Mouse (Mus musculus) lung, embryonic 15.5 days (tissue): ENCODE results near the gene Esrrg. TPM values are rescaled to one million over a fixed set of nuclear protein-coding genes. Genes with fewer than 3 reads are reported as not detected.

ENCODE experiments used
- ATAC-seq: fragments of 200-750 bp; cut with Nextera tagmentation; 2 replicates; pipeline ENCODE4 v1.8.0; 2017; ENCODE audit warnings: moderate number of reproducible peaks, borderline replicate concordance; ENCODE audit not compliant: low FRiP score, low TSS enrichment; ENCODE audit errors: extremely low read depth
- H3K27ac ChIP-seq: fragments of 300-500 bp; sonication (generic); 2 replicates; pipeline ENCODE4 v1.5.1; 2015; ENCODE audit warnings: moderate library complexity, mild to moderate bottlenecking, inconsistent platforms
- H3K27me3 ChIP-seq: fragments of 300-500 bp; sonication (generic); 2 replicates; pipeline ENCODE4 v1.6.1; 2015; ENCODE audit warnings: inconsistent platforms
- H3K36me3 ChIP-seq: fragments of 300-500 bp; sonication (generic); 2 replicates; pipeline ENCODE4 v1.6.1; 2015; ENCODE audit warnings: inconsistent platforms
- H3K4me1 ChIP-seq: fragments of 300-500 bp; sonication (generic); 2 replicates; pipeline ENCODE4 v1.6.1; 2015; ENCODE audit warnings: inconsistent platforms
- H3K4me2 ChIP-seq: fragments of 300-500 bp; sonication (generic); 2 replicates; pipeline ENCODE4 v1.6.1; 2015; ENCODE audit warnings: inconsistent platforms, mild to moderate bottlenecking, moderate library complexity
- H3K4me3 ChIP-seq: fragments of 300-500 bp; sonication (generic); 2 replicates; pipeline ENCODE4 v1.5.1; 2015; ENCODE audit warnings: mild to moderate bottlenecking, inconsistent platforms
- H3K9ac ChIP-seq: fragments of 300-500 bp; sonication (generic); 2 replicates; pipeline ENCODE4 v1.6.1; 2015; ENCODE audit warnings: inconsistent platforms
- H3K9me3 ChIP-seq: fragments of 300-500 bp; sonication (generic); 2 replicates; pipeline ENCODE4 v1.6.1; 2016; ENCODE audit warnings: inconsistent platforms
- WGBS: fragments of 180-500 bp; shearing (Covaris S2); methylation state at CpG from one replicate; pipeline ENCODE4 v1.1.7; 2015; 5-methylcytosine and 5-hydroxymethylcytosine counted together
- polyA plus RNA-seq: library from polyadenylated mRNA; unstranded; fragments of >200 nt; fragmentation: Nextera tagmentation; extraction: Ambion mirVana; gene quantifications from 2 replicates; pipeline ENCODE4 v1.2.1, GENCODE M21; 2015

Gene Esrrg
- polyA plus RNA-seq, 1 experiment from 2014 or later: 2.1 TPM

DNA sequence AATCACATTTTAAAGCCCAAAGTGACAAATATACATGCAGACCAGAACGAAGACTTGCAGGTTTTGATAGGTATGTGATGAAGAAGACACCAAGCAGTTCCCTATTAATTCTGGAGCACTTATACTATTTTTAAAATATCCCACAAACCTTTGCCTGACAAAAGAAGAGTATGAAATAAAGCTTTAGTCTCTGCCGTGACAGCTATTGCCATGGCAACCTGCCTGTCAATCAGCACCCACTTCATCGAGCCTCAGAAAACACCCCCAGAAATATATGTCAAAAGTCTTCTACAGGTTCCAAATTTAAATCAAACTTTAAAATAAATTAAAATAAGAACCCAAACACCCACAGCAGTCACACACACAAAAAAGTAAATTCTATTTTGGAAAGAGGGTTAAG lies 112.4 kb downstream of the Esrrg start:
- Histone ChIP-seq H3K9ac (no peak overlapping the region), H3K27ac (no peak overlapping the region), H3K9me3 (no peaks in the 10 kb centered on the region), H3K27me3 (no peaks in the 10 kb centered on the region), H3K36me3 (no peaks in the 10 kb centered on the region), H3K4me3 (no peak overlapping the region), H3K4me1 (no peaks in the 10 kb centered on the region), H3K4me2 (no peak overlapping the region)
- WGBS: 61% methylated on average over 3 of the region's 3 CpGs
- no peak for ATAC-seq

DNA sequence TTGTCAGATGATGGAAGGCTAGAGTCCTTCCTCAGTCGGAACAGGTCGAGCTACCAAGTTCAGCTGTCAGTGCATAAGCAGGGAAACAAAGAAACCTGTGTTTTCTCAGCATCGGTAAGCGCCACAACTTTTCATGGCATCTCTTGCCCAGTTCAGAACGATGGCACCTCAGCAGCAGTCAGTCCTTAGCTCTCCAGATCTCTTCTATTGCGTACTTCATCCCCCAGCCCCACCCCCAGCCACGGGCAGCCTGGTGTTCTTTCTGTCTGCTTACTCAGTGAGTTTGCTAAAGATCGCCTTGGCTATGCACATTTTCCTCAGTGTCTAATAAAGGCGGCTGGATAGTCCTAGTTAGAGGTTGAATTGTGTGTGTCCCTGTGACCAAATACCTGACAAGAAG lies 113.4 kb downstream of the Esrrg start:
- H3K27ac ChIP-seq: no peak overlapping the region
- H3K4me2 ChIP-seq: no peak overlapping the region
- H3K4me1 ChIP-seq: no peaks in the 10 kb centered on the region
- 49% methylated on average over 9 of the region's 9 CpGs for WGBS
- ATAC-seq: no peak
- no peaks in the 10 kb centered on the region for H3K9me3 ChIP-seq
- H3K9ac ChIP-seq: no peak overlapping the region
- H3K27me3 ChIP-seq: no peaks in the 10 kb centered on the region
- H3K36me3 ChIP-seq: no peaks in the 10 kb centered on the region
- no peak overlapping the region for H3K4me3 ChIP-seq

GRCm38 (mm10) chr1:187724651-187725050 lies 116.1 kb downstream of the Esrrg start:
- no peaks in the 10 kb centered on the region for H3K36me3 ChIP-seq
- no peak for ATAC-seq
- H3K27me3 ChIP-seq: no peaks in the 10 kb centered on the region
- no peak overlapping the region for H3K4me2 ChIP-seq
- H3K9ac ChIP-seq: no peak overlapping the region
- no peaks in the 10 kb centered on the region for H3K9me3 ChIP-seq
- H3K4me1 ChIP-seq: no peaks in the 10 kb centered on the region
- 32% methylated on average over 1 of the region's 1 CpGs for WGBS
- H3K4me3 ChIP-seq: no peak overlapping the region
- H3K27ac ChIP-seq: no peak overlapping the region

DNA sequence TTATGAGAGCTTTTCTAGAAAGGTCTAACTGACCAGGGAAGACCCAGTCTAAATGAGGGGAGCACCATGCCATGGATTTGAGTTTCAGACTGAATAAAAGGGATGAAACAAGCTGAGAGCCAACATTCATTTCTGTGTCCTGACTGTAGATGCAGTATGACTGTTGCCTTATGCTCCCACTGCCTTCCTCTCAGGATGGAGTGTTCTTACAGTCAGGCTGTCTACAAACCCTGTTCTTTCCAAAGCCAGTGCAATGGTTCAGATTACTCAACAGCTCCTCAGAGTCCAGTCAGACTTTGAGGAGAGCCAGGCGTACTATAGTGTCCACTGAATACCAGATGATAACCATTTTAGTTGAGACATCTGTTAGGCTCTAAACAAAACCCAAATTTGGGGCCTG lies 116.8 kb downstream of the Esrrg start:
- no peak for ATAC-seq

GRCm38 (mm10) chr1:187731171-187731570 lies 122.6 kb downstream of the Esrrg start:
- no peak overlapping the region for H3K4me2 ChIP-seq
- H3K9me3 ChIP-seq: no peaks in the 10 kb centered on the region
- no peaks in the 10 kb centered on the region for H3K36me3 ChIP-seq
- H3K4me1 ChIP-seq: no peaks in the 10 kb centered on the region
- H3K9ac ChIP-seq: no peak overlapping the region
- 79% methylated on average over 4 of the region's 4 CpGs for WGBS
- no peak overlapping the region for H3K27ac ChIP-seq
- H3K4me3 ChIP-seq: no peak overlapping the region
- no peaks in the 10 kb centered on the region for H3K27me3 ChIP-seq
- ATAC-seq: no peak

More for the DNA sequence above, 116.8 kb downstream of the Esrrg start:
- H3K9ac ChIP-seq: no peak overlapping the region
- H3K27me3 ChIP-seq: no peaks in the 10 kb centered on the region
- 72% methylated on average over 1 of the region's 1 CpGs for WGBS
- no peaks in the 10 kb centered on the region for H3K36me3 ChIP-seq
- no peak overlapping the region for H3K4me3 ChIP-seq
- H3K4me1 ChIP-seq: no peaks in the 10 kb centered on the region
- no peaks in the 10 kb centered on the region for H3K9me3 ChIP-seq
- H3K4me2 ChIP-seq: no peak overlapping the region
- H3K27ac ChIP-seq: no peak overlapping the region

DNA sequence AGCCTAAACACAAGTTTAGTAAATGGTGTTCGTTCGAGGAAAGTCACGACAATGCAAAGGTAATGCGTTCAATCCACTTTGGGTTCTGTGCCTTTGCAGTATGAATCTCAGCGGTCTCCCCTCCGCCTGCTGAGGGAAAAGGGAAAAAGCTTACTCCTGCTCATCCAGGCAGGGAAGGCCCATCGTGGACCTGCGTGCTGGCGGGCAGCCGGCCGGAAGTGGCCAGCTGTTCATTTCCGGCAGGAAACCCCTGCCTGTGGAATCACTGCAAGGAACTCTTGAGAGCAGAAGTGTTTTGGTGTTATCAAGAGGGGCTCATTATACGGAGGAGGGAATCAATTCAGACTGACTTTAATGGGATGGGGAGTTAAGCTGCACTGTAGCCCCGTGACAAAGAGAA lies 127.9 kb downstream of the Esrrg start:
- no peak overlapping the region for H3K4me2 ChIP-seq
- H3K27ac ChIP-seq: no peak overlapping the region
- no peaks in the 10 kb centered on the region for H3K9me3 ChIP-seq
- no peak overlapping the region for H3K9ac ChIP-seq
- H3K4me1 ChIP-seq: no peaks in the 10 kb centered on the region
- H3K4me3 ChIP-seq: no peak overlapping the region
- 49% methylated on average over 14 of the region's 14 CpGs for WGBS
- ATAC-seq: no peak
- no peaks in the 10 kb centered on the region for H3K27me3 ChIP-seq
- H3K36me3 ChIP-seq: no peaks in the 10 kb centered on the region

GRCm38 (mm10) chr1:187737296-187737695 lies 128.7 kb downstream of the Esrrg start:
- Histone ChIP-seq H3K27ac (no peak overlapping the region), H3K4me1 (no peaks in the 10 kb centered on the region), H3K27me3 (no peaks in the 10 kb centered on the region), H3K9me3 (no peaks in the 10 kb centered on the region), H3K4me2 (no peak overlapping the region), H3K36me3 (no peaks in the 10 kb centered on the region), H3K9ac (no peak overlapping the region), H3K4me3 (no peak overlapping the region)
- ATAC-seq: no peak
- 81% methylated on average over 7 of the region's 7 CpGs for WGBS

DNA sequence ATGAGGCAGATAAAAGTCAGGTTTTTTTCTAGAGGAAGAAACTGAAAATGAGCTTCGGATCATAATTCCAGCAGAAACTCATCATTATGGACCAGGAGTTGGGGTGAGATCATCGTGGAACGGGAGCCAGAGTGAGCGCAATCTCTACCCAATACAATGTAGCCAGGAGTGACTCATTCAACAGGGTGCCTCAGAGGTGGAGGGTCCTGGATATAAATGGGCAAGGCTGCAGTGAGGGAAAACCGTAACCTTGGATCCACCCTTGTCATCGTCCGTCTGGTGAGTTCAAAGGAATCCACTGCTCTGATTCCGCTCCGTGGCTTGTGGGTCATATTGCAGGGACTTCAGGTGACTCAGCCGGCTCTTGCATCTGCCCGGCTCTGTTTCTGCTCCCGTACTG lies 131.9 kb downstream of the Esrrg start:
- no peak overlapping the region for H3K4me3 ChIP-seq
- H3K36me3 ChIP-seq: no peaks in the 10 kb centered on the region
- no peak for ATAC-seq
- H3K27ac ChIP-seq: no peak overlapping the region
- 74% methylated on average over 12 of the region's 12 CpGs for WGBS
- no peaks in the 10 kb centered on the region for H3K4me1 ChIP-seq
- no peaks in the 10 kb centered on the region for H3K9me3 ChIP-seq
- H3K27me3 ChIP-seq: no peaks in the 10 kb centered on the region
- H3K4me2 ChIP-seq: no peak overlapping the region
- H3K9ac ChIP-seq: no peak overlapping the region

DNA sequence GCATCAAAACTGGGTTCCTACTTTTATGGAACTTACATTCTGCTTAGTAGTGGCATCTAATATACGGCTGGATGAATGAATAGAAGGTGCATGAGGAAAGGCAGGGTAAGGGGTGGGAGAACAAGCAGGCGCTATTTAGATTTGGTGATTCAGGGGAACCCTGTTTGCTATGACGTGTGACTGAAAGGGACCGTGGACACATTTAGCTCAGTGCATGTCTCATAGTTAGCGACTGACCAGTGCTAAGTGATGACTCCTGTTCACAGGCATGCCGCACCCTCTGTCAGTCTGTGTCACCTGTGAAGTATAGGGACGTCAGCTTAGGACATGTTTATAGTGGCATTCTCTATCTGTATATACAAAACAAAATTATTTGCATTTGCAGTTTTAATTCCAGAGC lies 132.7 kb downstream of the Esrrg start:
- ATAC-seq: no peak
- Histone ChIP-seq H3K4me2 (no peak overlapping the region), H3K27ac (no peak overlapping the region), H3K9ac (no peak overlapping the region), H3K9me3 (no peaks in the 10 kb centered on the region), H3K4me1 (no peaks in the 10 kb centered on the region), H3K4me3 (no peak overlapping the region), H3K36me3 (no peaks in the 10 kb centered on the region), H3K27me3 (no peaks in the 10 kb centered on the region)
- WGBS: 76% methylated on average over 7 of the region's 7 CpGs

GRCm38 (mm10) chr1:187742071-187742470 lies 133.5 kb downstream of the Esrrg start:
- no peak for ATAC-seq
- Histone ChIP-seq H3K4me1 (no peaks in the 10 kb centered on the region), H3K27ac (no peak overlapping the region), H3K4me2 (no peak overlapping the region), H3K4me3 (no peak overlapping the region), H3K36me3 (no peaks in the 10 kb centered on the region), H3K9ac (no peak overlapping the region), H3K27me3 (no peaks in the 10 kb centered on the region), H3K9me3 (no peaks in the 10 kb centered on the region)
- 56% methylated on average over 8 of the region's 8 CpGs for WGBS

GRCm38 (mm10) chr1:187749294-187749693 lies 140.7 kb downstream of the Esrrg start:
- no peaks in the 10 kb centered on the region for H3K27me3 ChIP-seq
- no peak overlapping the region for H3K9ac ChIP-seq
- ATAC-seq: no peak
- no peaks in the 10 kb centered on the region for H3K4me1 ChIP-seq
- no peak overlapping the region for H3K4me2 ChIP-seq
- no peak overlapping the region for H3K4me3 ChIP-seq
- no peaks in the 10 kb centered on the region for H3K36me3 ChIP-seq
- 85% methylated on average over 3 of the region's 3 CpGs for WGBS
- no peaks in the 10 kb centered on the region for H3K9me3 ChIP-seq
- no peak overlapping the region for H3K27ac ChIP-seq

DNA sequence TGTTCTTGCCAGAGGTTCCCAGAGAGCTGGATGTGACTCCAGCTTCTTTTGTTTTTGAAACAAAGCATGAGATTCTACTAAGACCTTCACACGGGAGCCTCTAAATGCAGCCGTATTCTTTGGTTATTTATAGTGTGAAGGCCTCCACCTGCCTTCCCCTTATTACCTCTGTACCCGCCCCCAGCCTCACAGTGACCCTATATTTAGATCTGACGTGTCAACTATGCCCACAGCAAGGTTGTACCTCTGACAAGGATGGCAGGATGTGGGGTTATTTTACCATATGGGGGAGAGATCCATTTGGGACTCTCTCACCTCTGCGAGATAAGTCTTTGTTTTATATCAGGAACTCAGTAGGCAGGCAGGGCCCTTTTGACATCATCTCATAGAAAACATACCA lies 141.3 kb downstream of the Esrrg start:
- Histone ChIP-seq H3K4me2 (no peak overlapping the region), H3K36me3 (no peaks in the 10 kb centered on the region), H3K27me3 (no peaks in the 10 kb centered on the region), H3K9ac (no peak overlapping the region), H3K9me3 (no peaks in the 10 kb centered on the region), H3K4me3 (no peak overlapping the region), H3K4me1 (no peaks in the 10 kb centered on the region), H3K27ac (no peak overlapping the region)
- no peak for ATAC-seq
- 62% methylated on average over 5 of the region's 5 CpGs for WGBS

DNA sequence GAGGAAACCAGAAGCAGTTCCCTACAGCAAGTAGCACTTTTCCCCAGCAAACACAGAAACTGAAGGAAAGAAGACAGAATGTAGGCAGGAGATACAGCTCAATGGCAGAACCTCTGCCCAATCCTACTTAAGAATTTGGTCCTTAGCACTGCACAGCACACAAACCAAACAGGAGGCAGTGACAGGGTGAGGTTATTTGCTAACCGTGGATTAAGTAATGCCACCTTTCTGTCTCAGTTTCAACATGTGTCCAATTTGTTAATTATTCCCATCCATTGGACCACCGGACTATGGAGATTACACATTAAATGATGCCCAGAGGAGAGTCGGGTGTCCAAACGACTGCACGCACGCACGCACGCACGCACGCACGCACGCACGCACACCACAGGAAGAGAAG lies 146.9 kb downstream of the Esrrg start:
- no peak for ATAC-seq
- Histone ChIP-seq H3K9me3 (no peaks in the 10 kb centered on the region), H3K4me2 (no peak overlapping the region), H3K27me3 (no peaks in the 10 kb centered on the region), H3K27ac (no peak overlapping the region), H3K4me1 (no peaks in the 10 kb centered on the region), H3K9ac (no peak overlapping the region), H3K36me3 (no peaks in the 10 kb centered on the region), H3K4me3 (no peak overlapping the region)
- 94% methylated on average over 13 of the region's 13 CpGs for WGBS
